Mouse (Mus musculus): Measurements from ENCODE around the gene Hcls1. TPM values are rescaled to one million over a fixed set of nuclear protein-coding genes. Genes with fewer than 3 reads are reported as not detected.

The Hcls1 gene
- polyA plus RNA-seq, 1 experiment = 0.02 TPM

DNA sequence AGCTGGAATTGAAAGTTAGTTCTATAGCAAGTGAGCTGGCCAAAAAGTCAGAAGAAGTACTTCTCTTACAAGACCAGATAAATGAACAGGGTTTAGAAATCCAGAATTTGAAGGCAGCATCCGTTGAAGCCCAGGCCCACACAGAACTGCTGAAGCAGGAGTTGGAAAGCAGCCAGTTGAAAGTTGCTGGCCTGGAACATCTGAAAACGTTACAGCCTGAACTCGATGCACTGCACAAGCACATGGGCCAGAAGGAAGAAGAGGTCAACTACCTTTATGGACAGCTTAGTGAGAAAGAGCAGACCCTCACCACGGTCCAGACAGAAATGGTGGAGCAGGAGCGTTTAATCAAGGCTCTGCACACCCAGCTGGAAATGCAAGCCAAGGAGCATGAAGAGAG is 20.6 kb upstream of the Hcls1 start:
- Histone ChIP-seq H3K4me3 (no peak overlapping the region), H3K4me2 (ENCODE audit: low read depth) (no peak overlapping the region), H3ac (ENCODE audit: control insufficient read depth, insufficient read length) (no peak overlapping the region), H3K36me3 (ENCODE audit: control insufficient read depth, insufficient read depth) (peaks cover 38% of the 10 kb centered on the region), H3K27me3 (ENCODE audit: control insufficient read depth, insufficient read depth, insufficient read length) (no peaks in the 10 kb centered on the region), H3K79me2 (ENCODE audit: control insufficient read depth, insufficient read depth) (no peaks in the 10 kb centered on the region)
- TF ChIP-seq CEBPB (IDR thresholded peaks at IDR 0.05; ENCODE audit: insufficient read depth, poor library complexity, severe bottlenecking) (no peak), TCF12 (IDR thresholded peaks at IDR 0.05; ENCODE audit: insufficient read depth, poor library complexity, severe bottlenecking) (no peak)

GRCm38 (mm10) chr16:36918505-36918904 is 16.3 kb upstream of the Hcls1 start:
- H3K27me3 ChIP-seq (ENCODE audit: control insufficient read depth, insufficient read depth, insufficient read length) = no peaks in the 10 kb centered on the region
- H3K79me2 ChIP-seq (ENCODE audit: control insufficient read depth, insufficient read depth) = no peaks in the 10 kb centered on the region
- no peak overlapping the region for H3K4me2 ChIP-seq (ENCODE audit: low read depth)
- peaks cover 43% of the 10 kb centered on the region for H3K36me3 ChIP-seq (ENCODE audit: control insufficient read depth, insufficient read depth)
- H3K4me3 ChIP-seq = no peak overlapping the region
- no peak overlapping the region for H3ac ChIP-seq (ENCODE audit: control insufficient read depth, insufficient read length)
- TF ChIP-seq SRF (IDR thresholded peaks at IDR 0.05; ENCODE audit: control insufficient read depth, insufficient read length, low read depth) (no peak), TCF12 (IDR thresholded peaks at IDR 0.05; ENCODE audit: insufficient read depth, poor library complexity, severe bottlenecking) (no peak)

DNA sequence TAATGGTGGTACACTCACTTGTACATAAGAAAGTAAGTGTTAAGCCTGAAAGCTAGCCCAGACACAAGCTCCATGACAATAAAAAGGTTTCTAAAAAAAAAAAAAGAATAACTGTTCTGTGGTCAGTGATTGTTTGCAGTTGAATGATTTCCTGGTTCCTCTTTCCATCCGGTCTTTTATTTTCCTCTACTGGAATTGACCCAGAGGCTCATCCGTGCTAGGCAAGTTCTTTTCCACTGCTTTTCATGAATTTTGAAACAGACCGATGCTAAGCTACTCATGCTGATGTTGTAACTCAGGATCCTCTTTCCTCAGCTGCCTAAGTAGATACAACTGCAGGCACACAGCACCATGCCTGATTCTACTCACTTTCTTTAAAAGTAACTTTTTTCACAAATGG is 14.4 kb upstream of the Hcls1 start:
- H3K27me3 ChIP-seq (ENCODE audit: control insufficient read depth, insufficient read depth, insufficient read length) = no peaks in the 10 kb centered on the region
- TF ChIP-seq POLR2AphosphoS2 (IDR thresholded peaks at IDR 0.05; ENCODE audit: insufficient read length, low read depth) (no peak), MYOD1 (IDR thresholded peaks at IDR 0.05; ENCODE audit: control insufficient read depth in 1 of 3, insufficient read length in 2 of 3, low read depth in 2 of 3) (no peak)
- H3ac ChIP-seq (ENCODE audit: control insufficient read depth, insufficient read length) = no peak overlapping the region
- H3K4me2 ChIP-seq (ENCODE audit: low read depth) = no peak overlapping the region
- no peaks in the 10 kb centered on the region for H3K79me2 ChIP-seq (ENCODE audit: control insufficient read depth, insufficient read depth)
- H3K36me3 ChIP-seq (ENCODE audit: control insufficient read depth, insufficient read depth) = peaks cover 37% of the 10 kb centered on the region
- H3K4me3 ChIP-seq = no peak overlapping the region

GRCm38 (mm10) chr16:36921067-36921613 is 13.6 kb upstream of the Hcls1 start:
- H3K27me3 ChIP-seq (ENCODE audit: control insufficient read depth, insufficient read depth, insufficient read length) = no peaks in the 10 kb centered on the region
- no peak overlapping the region for H3K4me2 ChIP-seq (ENCODE audit: low read depth)
- peaks cover 39% of the 10 kb centered on the region for H3K36me3 ChIP-seq (ENCODE audit: control insufficient read depth, insufficient read depth)
- no peaks in the 10 kb centered on the region for H3K79me2 ChIP-seq (ENCODE audit: control insufficient read depth, insufficient read depth)
- no peak overlapping the region for H3K4me3 ChIP-seq
- TF ChIP-seq TCF3 (IDR thresholded peaks at IDR 0.05; ENCODE audit: insufficient read length, low read depth) (no peak), TCF12 (IDR thresholded peaks at IDR 0.05; ENCODE audit: insufficient read depth, poor library complexity, severe bottlenecking) (no peak), POLR2A (IDR thresholded peaks at IDR 0.05; ENCODE audit: insufficient read length, low read depth) (no peak), REST (IDR thresholded peaks at IDR 0.05; ENCODE audit: insufficient read depth, insufficient read length) (no peak), E2F4 (IDR thresholded peaks at IDR 0.05; ENCODE audit: insufficient read depth) (no peak), CEBPB (IDR thresholded peaks at IDR 0.05; ENCODE audit: insufficient read depth, poor library complexity, severe bottlenecking) (no peak), SRF (IDR thresholded peaks at IDR 0.05; ENCODE audit: control insufficient read depth, insufficient read length, low read depth) (no peak), MYOD1 (IDR thresholded peaks at IDR 0.05; ENCODE audit: control insufficient read depth in 1 of 3, insufficient read length in 2 of 3, low read depth in 2 of 3) (no peak), USF1 (IDR thresholded peaks at IDR 0.05; ENCODE audit: low read depth) (no peak), MAX (IDR thresholded peaks at IDR 0.05; ENCODE audit: low read depth) (no peak), POLR2AphosphoS2 (IDR thresholded peaks at IDR 0.05; ENCODE audit: insufficient read length, low read depth) (no peak), MYOG (IDR thresholded peaks at IDR 0.05; ENCODE audit: control insufficient read depth in 1 of 3, insufficient read depth in 1 of 3, insufficient read length in 2 of 3, low read depth in 2 of 3) (no peak)
- no peak overlapping the region for H3ac ChIP-seq (ENCODE audit: control insufficient read depth, insufficient read length)

- Histone ChIP-seq H3K79me2 (ENCODE audit: control insufficient read depth, insufficient read depth) (no peaks in the 10 kb centered on the region), H3ac (ENCODE audit: control insufficient read depth, insufficient read length) (no peak overlapping the region), H3K36me3 (ENCODE audit: control insufficient read depth, insufficient read depth) (peaks cover 40% of the 10 kb centered on the region), H3K4me2 (ENCODE audit: low read depth) (no peak overlapping the region), H3K27me3 (ENCODE audit: control insufficient read depth, insufficient read depth, insufficient read length) (no peaks in the 10 kb centered on the region), H3K4me3 (no peak overlapping the region)
- TF ChIP-seq SRF (IDR thresholded peaks at IDR 0.05; ENCODE audit: control insufficient read depth, insufficient read length, low read depth) (no peak), CEBPB (IDR thresholded peaks at IDR 0.05; ENCODE audit: insufficient read depth, poor library complexity, severe bottlenecking) (no peak), POLR2A (IDR thresholded peaks at IDR 0.05; ENCODE audit: insufficient read length, low read depth) (no peak), E2F4 (IDR thresholded peaks at IDR 0.05; ENCODE audit: insufficient read depth) (no peak), TCF3 (IDR thresholded peaks at IDR 0.05; ENCODE audit: insufficient read length, low read depth) (no peak), POLR2AphosphoS2 (IDR thresholded peaks at IDR 0.05; ENCODE audit: insufficient read length, low read depth) (no peak), MAX (IDR thresholded peaks at IDR 0.05; ENCODE audit: low read depth) (no peak), REST (IDR thresholded peaks at IDR 0.05; ENCODE audit: insufficient read depth, insufficient read length) (no peak), USF1 (IDR thresholded peaks at IDR 0.05; ENCODE audit: low read depth) (no peak), MYOD1 (IDR thresholded peaks at IDR 0.05; ENCODE audit: control insufficient read depth in 1 of 3, insufficient read length in 2 of 3, low read depth in 2 of 3) (no peak), MYOG (IDR thresholded peaks at IDR 0.05; ENCODE audit: control insufficient read depth in 1 of 3, insufficient read depth in 1 of 3, insufficient read length in 2 of 3, low read depth in 2 of 3) (no peak)
These were observed 12.8 kb upstream of the Hcls1 start for GRCm38 (mm10) chr16:36921980-36922379.
